Mouse (Mus musculus) c-Kit-positive CD71-negative TER-119-negative erythroid progenitor cells, embryonic 14.5 days (primary cell): ENCODE results near the gene Olfr1128.
"Not testable (repeated sequence)": the region's sequence is repeated elsewhere in the genome, so short reads cannot be mapped to it uniquely, and the experiment has no call there.

Source experiments
- DNase-seq: peaks from one replicate; pipeline ENCODE4 v3.0.0-alpha.2; 2013; ENCODE audit warnings: low read depth

Gene Olfr1128

DNA sequence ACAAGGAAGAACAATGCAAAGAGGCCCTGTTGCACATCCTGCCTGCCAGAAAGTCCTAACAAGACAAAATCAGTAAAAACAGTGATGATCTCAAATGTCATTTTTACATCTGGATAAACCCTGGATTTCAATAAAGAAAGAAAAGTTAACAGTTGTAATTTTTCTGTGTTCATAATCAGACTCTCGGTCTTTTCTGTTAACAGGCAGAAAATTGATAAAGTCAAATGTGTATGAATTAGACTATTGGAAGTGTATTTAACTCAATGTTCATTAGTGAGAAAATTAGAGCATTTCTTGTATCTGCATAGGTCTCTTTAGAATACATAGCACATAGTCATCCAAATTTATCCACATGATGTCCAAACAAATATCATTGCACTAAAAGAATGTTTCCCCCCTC is at the start of gene Olfr1128:
TSS of gene Olfr1128 (minus strand) at position 101 of the 400 bp plus-strand sequence.
- DNase-seq: no peak

DNA sequence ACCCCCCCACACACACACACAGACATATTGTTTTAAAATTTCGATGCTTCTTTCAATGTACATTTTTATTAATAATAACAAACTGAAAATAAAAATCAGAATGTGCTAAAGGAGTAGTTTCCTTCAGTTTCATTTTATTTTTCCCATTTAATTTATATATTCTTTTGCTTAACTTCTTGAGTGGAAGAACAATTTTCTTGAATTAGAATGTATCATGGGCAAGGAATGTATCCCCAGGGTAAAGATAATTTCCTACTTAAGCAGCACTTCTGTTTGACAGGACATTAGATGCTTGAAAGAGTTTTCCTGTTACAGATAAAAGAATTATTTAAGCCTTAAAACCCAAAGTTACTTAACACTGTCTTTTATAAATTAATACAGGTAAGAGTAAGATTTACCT is 28.3 kb upstream of the Olfr1128 start, which contains the start of gene Olfr1129:
TSS of gene Olfr1129 (plus strand) at position 301 of the 400 bp plus-strand sequence.
- DNase-seq: not testable (repeated sequence)

DNA sequence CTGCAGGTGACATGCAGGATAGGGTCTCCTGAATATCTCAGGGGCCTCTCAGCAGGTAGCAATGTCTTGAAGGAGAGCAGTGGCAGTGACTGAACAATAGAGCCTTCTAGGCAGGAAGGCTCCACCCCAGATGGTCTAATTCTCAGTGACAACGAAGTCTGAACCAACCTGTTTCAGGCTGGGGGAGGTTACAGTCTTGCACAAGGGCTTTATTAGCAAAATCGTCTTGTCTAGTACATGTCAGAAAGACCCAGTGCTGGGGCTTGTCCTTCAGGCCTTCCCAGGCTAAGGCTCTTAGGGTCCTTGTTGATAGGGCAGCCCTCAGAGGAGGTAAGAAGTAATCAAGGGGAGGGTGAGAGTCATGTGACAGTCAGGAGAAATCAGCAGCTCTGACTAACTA is 10.5 kb downstream of the Olfr1128 start:
- no peak for DNase-seq

- DNase-seq: no peak
Observed at GRCm38 (mm10) chr2:87531496-87531895, 13.8 kb downstream of the Olfr1128 start, which contains the start of gene Olfr153. Gene Olfr153, plus strand, starts transcription at chr2:87531796.

- DNase-seq: not testable (repeated sequence)
Observed at GRCm38 (mm10) chr2:87525899-87526616, 19.3 kb downstream of the Olfr1128 start.

- DNase-seq: no peak
Observed at GRCm38 (mm10) chr2:87520651-87521050, 24.7 kb downstream of the Olfr1128 start.

DNA sequence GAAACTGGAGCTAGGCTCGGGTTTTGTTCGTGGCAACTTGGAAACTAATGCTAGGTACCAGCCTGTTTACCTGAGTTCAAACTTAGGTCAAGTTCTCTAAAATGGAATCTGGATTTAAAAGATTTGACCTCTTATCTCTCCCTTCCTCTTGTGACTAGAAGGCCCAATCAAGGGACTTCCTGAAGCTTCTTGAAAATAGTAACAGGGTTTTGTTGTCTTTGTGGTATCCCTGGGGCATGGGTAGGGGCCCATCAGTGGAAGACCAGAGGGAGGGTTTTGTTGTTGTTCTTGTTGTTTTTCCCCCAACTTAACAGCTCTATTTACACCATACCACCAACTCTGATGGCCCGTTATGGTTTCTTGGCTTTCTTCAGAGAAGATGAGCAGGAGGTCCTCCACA is 28.8 kb downstream of the Olfr1128 start:
- no peak for DNase-seq

DNA sequence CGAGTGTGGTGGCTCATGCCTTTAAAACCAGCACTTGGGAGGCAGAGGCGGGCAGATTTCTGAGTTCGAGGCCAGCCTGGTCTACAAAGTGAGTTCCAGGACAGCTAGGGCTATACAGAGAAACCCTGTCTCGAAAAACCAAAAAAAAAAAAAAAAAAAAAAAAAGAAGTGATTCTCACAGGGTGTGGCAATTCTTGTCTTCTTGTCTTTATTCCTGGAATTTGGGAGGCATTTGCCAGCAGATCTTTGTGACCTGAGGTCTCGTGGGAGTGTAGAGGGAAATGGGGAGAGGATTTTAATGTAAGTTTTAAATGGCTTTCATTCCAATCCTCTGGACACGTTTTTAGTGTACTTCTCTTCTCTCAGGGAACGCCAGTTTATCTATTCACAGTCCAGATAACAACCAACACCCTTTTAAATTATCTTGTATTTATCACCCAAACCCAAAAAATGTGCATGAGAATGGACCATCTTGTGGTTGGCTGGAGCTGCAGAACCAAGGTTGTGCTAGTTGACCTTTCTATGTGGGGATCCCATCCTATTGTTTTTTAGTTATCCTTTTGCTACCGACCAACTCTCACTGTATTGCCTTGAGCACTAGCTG is 29.8 kb downstream of the Olfr1128 start:
- DNase-seq: no peak

- no peak for DNase-seq
Observed at GRCm38 (mm10) chr2:87515046-87515445, 30.3 kb downstream of the Olfr1128 start.

GRCm38 (mm10) chr2:87506265-87506664 is 39.1 kb downstream of the Olfr1128 start, which contains the start of gene Pramel6:
Gene Pramel6, plus strand, starts transcription at chr2:87506565.
- no peak for DNase-seq

DNA sequence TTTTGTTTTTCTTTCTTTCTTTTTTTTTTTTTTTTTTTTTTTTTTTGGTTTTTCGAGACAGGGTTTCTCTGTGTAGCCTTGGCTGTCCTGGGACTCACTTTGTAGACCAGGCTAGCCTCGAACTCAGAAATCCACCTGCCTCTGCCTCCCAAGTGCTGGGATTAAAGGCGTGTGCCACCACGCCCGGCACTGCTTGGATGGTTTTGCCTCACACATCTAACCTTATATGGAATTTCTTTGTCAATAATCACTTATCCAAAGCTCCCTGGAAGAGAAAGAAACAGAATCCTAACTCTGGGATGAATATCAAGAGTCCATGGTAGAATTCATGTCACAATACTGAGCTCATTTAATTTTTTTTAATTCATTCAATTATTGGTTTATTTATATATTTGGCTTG is 48.3 kb downstream of the Olfr1128 start, which contains the start of gene Pramel7:
TSS of gene Pramel7 (minus strand) at position 101 of the 400 bp plus-strand sequence.
- not testable (repeated sequence) for DNase-seq
